Mouse (Mus musculus) heart, postnatal 0 days (tissue): ENCODE results near the gene Pcolce.

Source experiments
- CTCF ChIP-seq: IDR thresholded peaks from 2 replicates; pipeline ENCODE4 v1.5.1; 2016; ENCODE audit warnings: antibody characterized with exemption, control low read depth, low read depth
- EP300 ChIP-seq: IDR thresholded peaks from 2 replicates; pipeline ENCODE4 v1.6.1; 2016; ENCODE audit warnings: antibody characterized with exemption, low read depth

- TF ChIP-seq CTCF (no peak), EP300 (no peak)
These were observed 15.3 kb downstream of the Pcolce start for GRCm38 (mm10) chr5:137598100-137598826.
